Mouse (Mus musculus) spleen, adult 18-20 months (tissue): Measurements from ENCODE around the gene Tmem229a.

ENCODE experiments used
- DNase-seq, 2 experiments: peaks; one replicate each; pipeline ENCODE4 v3.0.0; 2022; ENCODE audit warnings: mixed read lengths in 2 of 2

Gene Tmem229a

GRCm38 (mm10) chr6:24955946-24956585 lies at the start of gene Tmem229a:
Gene Tmem229a (minus strand): TSS chr6:24956297.
- peak in 1 of 2 experiments; percentile 1 for DNase-seq

GRCm38 (mm10) chr6:24993754-24994153 lies 37.7 kb upstream of the Tmem229a start:
- DNase-seq: no peak

- DNase-seq: no peak
These were observed 33.7 kb upstream of the Tmem229a start for GRCm38 (mm10) chr6:24989836-24990235.

GRCm38 (mm10) chr6:24976176-24976575 lies 20.1 kb upstream of the Tmem229a start:
- no peak for DNase-seq

- DNase-seq: no peak
These were observed 12.6 kb upstream of the Tmem229a start for GRCm38 (mm10) chr6:24968471-24969223.

GRCm38 (mm10) chr6:24967726-24968125 lies 11.6 kb upstream of the Tmem229a start:
- DNase-seq: no peak

GRCm38 (mm10) chr6:24966010-24966682 lies 10.0 kb upstream of the Tmem229a start:
- DNase-seq: no peak

GRCm38 (mm10) chr6:24963754-24964153 lies 7.7 kb upstream of the Tmem229a start:
- no peak for DNase-seq

GRCm38 (mm10) chr6:24956586-24956973 lies 483 bp upstream of the Tmem229a start:
- DNase-seq: no peak

- DNase-seq: no peak
These were observed 759 bp downstream of the Tmem229a start for GRCm38 (mm10) chr6:24955131-24955945.

GRCm38 (mm10) chr6:24954126-24954525 lies 2.0 kb downstream of the Tmem229a start:
- no peak for DNase-seq

- DNase-seq: no peak
These were observed 3.8 kb downstream of the Tmem229a start for GRCm38 (mm10) chr6:24952341-24952740.

GRCm38 (mm10) chr6:24950669-24951068 lies 5.4 kb downstream of the Tmem229a start:
- no peak for DNase-seq

- no peak for DNase-seq
These were observed 30.9 kb downstream of the Tmem229a start for GRCm38 (mm10) chr6:24925076-24925785.

GRCm38 (mm10) chr6:24913591-24913990 lies 42.5 kb downstream of the Tmem229a start:
- no peak for DNase-seq

- no peak for DNase-seq
These were observed 45.4 kb downstream of the Tmem229a start for GRCm38 (mm10) chr6:24910728-24911105.

GRCm38 (mm10) chr6:24910016-24910727 lies 45.9 kb downstream of the Tmem229a start:
- DNase-seq: no peak

GRCm38 (mm10) chr6:24907824-24908223 lies 48.3 kb downstream of the Tmem229a start:
- no peak for DNase-seq

- DNase-seq: no peak
These were observed 51.0 kb downstream of the Tmem229a start for GRCm38 (mm10) chr6:24905101-24905500.
